Mouse (Mus musculus) thymus, adult 2 months (tissue): Measurements from ENCODE around the gene Med12l.

Experiments used
- CTCF ChIP-seq: fragments of 200-500 bp; IDR thresholded peaks from 2 replicates; pipeline ENCODE4 v1.5.1; 2012; ENCODE audit warnings: mild to moderate bottlenecking, control low read depth, low read length, moderate library complexity, borderline replicate concordance; ENCODE audit not compliant: control insufficient read depth, poor library complexity, insufficient read depth; ENCODE audit errors: extremely low read depth
- POLR2A ChIP-seq: fragments of 200-500 bp; IDR thresholded peaks from 2 replicates; pipeline ENCODE4 v1.6.1; 2012; ENCODE audit warnings: mild to moderate bottlenecking, low read length, control low read depth, moderate library complexity; ENCODE audit not compliant: control insufficient read depth, poor library complexity, insufficient read depth; ENCODE audit errors: extremely low read depth

GRCm38 (mm10) chr3:59131081-59131480 lies 125.5 kb downstream of the Med12l start:
- no peak for TF ChIP-seq CTCF
- TF ChIP-seq POLR2A = no peak
